Mouse (Mus musculus) liver, embryonic 14.5 days (tissue): Measurements from ENCODE around the gene Kat2b.

ENCODE experiments used
- CTCF ChIP-seq: IDR thresholded peaks from 2 replicates; pipeline ENCODE4 v1.5.1; 2016; ENCODE audit warnings: antibody characterized with exemption, low read depth, control low read depth
- EP300 ChIP-seq: IDR thresholded peaks from 2 replicates; pipeline ENCODE4 v1.6.1; 2016; ENCODE audit warnings: antibody characterized with exemption, low read depth

DNA sequence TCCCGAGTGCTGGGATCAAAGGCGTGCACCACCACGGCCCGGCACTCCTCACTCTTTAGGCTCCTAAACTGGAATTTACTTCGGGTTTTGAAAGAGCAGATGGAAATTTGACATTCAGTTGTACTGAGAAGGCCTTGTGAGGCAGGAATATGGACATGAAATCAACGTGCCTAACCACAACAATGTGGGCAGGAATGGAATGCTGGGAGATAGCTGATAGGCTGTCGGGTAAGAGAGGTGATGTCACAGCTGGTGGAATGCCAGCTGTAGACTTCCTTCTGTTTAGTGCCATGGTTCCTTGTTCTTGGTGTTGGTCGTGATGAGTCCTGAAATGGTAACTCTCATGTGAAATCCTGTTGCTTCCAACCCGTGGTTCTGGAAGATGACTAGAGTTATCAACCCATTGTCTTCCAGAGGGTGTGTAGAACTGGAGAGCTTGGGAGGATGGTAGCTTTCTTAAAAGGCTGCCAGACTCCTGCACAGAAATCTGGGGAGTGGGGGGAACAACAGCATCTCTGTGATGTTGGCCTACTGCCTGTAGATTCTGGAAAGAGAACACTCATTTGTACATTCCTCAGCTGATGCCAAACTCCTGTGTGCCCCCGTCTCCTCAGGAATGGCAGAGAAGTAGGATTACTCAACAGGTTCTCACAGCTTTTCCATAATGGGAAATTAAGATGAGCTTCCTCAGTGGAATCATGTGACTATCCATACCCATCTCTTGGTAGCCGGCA lies 17.4 kb downstream of the Kat2b start:
- no peak for TF ChIP-seq CTCF
- TF ChIP-seq EP300: no peak
